Mouse (Mus musculus) liver, embryonic 14.5 days (tissue): ENCODE results near the gene Sec62. TPM values are rescaled to one million over a fixed set of nuclear protein-coding genes. Genes with fewer than 3 reads are reported as not detected.

Source experiments
- ATAC-seq: fragments of 200-750 bp; cut with Nextera tagmentation; 2 replicates; pipeline ENCODE4 v1.8.0; 2017; ENCODE audit warnings: moderate number of reproducible peaks, mild to moderate bottlenecking, moderate library complexity; ENCODE audit not compliant: insufficient read depth
- DNase-seq, 3 experiments: peaks; one replicate each; pipeline ENCODE4 v3.0.0-alpha.2; 2012 to 2013; ENCODE audit warnings: low read depth in 3 of 3, low spot score in 3 of 3
- H3K27ac ChIP-seq: fragments of 300-500 bp; sonication (generic); 2 replicates; pipeline ENCODE4 v1.5.1; 2014; ENCODE audit warnings: moderate library complexity, mild to moderate bottlenecking, control low read depth, inconsistent platforms
- H3K27me3 ChIP-seq: fragments of 300-500 bp; sonication (generic); 2 replicates; pipeline ENCODE4 v1.6.1; 2014; ENCODE audit warnings: mild to moderate bottlenecking, low read length, moderate library complexity; ENCODE audit not compliant: control insufficient read depth, insufficient read depth
- H3K36me3 ChIP-seq: fragments of 300-500 bp; sonication (generic); replicated peaks from 2 replicates; pipeline ENCODE4 v1.6.1; 2014; ENCODE audit warnings: low read depth; ENCODE audit not compliant: control insufficient read depth, insufficient read depth
- H3K4me1 ChIP-seq, 2 experiments: fragments of 200-500 bp in 1 of 2; fragments of 300-500 bp in 1 of 2; sonication (generic) in 1 of 2; replicated peaks; 2 replicates each; pipeline ENCODE4 v1.6.1; 2012 to 2014; ENCODE audit warnings: antibody characterized with exemption in 1 of 2, inconsistent platforms in 1 of 2, low read length in 1 of 2; ENCODE audit not compliant: control insufficient read depth in 2 of 2, insufficient read depth in 2 of 2
- H3K4me2 ChIP-seq: fragments of 300-500 bp; sonication (generic); 2 replicates; pipeline ENCODE4 v1.6.1; 2014; ENCODE audit warnings: low read depth, mild to moderate bottlenecking, control low read depth, moderate library complexity
- H3K4me3 ChIP-seq, 2 experiments: fragments of 200-500 bp in 1 of 2; fragments of 300-500 bp in 1 of 2; sonication (generic) in 1 of 2; 2 replicates each; pipeline ENCODE4 v1.5.1; 2012 to 2014; ENCODE audit warnings: low read depth in 2 of 2, low read length in 2 of 2, mild to moderate bottlenecking in 2 of 2, control low read depth in 1 of 2, inconsistent platforms in 1 of 2, moderate library complexity in 1 of 2; ENCODE audit not compliant: insufficient read depth in 1 of 2
- H3K9ac ChIP-seq: fragments of 300-500 bp; sonication (generic); replicated peaks from 2 replicates; pipeline ENCODE4 v1.6.1; 2014; ENCODE audit warnings: mild to moderate bottlenecking, control low read depth, moderate library complexity
- H3K9me3 ChIP-seq: fragments of 300-500 bp; sonication (generic); 2 replicates; pipeline ENCODE4 v1.6.1; 2016; ENCODE audit warnings: low read length, mixed read lengths; ENCODE audit not compliant: control insufficient read depth
- CTCF ChIP-seq: IDR thresholded peaks from 2 replicates; pipeline ENCODE4 v1.5.1; 2016; ENCODE audit warnings: antibody characterized with exemption, low read depth, control low read depth
- EP300 ChIP-seq: IDR thresholded peaks from 2 replicates; pipeline ENCODE4 v1.6.1; 2016; ENCODE audit warnings: antibody characterized with exemption, low read depth
- WGBS: fragments of 180-500 bp; shearing (Covaris S2); extraction: QIAGEN DNeasy Blood & Tissue Kit; methylation state at CpG from one replicate; pipeline ENCODE4 v1.1.7; 2014; ENCODE audit not compliant: insufficient replicate concordance; 5-methylcytosine and 5-hydroxymethylcytosine counted together
- polyA plus RNA-seq, 2 experiments: library from polyadenylated mRNA; depleted of rRNA in 1 of 2; stranded (reverse) in 1 of 2; unstranded in 1 of 2; fragments of >200 nt; fragmentation: Nextera tagmentation in 1 of 2; extraction: Ambion mirVana in 1 of 2; gene quantifications; 2 replicates each; pipeline versions ENCODE4 v1.2.1 to v1.2.3; 2012 to 2014

Gene Sec62
- polyA plus RNA-seq, 2 experiments = 24.4 to 57.8 TPM

DNA sequence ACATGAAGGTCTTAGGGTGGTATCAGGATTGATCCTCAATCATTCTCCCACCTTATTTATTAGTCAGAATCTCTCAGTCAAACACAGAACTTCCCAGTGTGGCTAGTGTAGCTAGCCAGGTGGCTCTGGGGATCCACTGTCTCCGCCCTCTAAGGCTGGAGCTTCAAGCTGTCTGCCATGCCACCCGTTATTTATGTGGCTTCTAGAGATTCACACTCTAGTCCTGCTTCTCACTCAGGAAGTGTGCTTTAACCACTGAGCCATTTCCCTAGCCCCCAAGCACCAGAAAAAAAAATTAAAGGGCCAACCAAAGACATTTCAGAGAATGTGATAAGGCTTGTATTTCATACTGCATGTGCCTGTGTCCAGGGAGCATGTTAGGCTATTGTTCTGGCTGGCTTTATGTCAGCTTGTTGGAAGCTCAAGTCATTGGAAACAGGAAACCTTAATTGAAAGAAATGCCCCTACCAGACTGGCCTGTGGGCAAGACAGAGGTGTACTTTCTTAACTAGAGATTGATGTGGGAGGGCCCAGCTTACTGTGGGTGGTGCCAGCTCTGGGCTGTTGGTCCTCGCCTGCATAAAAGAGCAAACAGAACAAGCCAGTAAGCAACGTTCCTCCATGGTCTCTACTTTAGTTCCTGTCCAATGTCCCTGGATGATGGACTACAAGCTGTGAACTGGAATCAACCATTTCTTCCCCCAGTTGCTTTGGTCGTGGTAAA lies 71.2 kb downstream of the Sec62 start:
- Histone ChIP-seq H3K27me3 (no peaks in the 10 kb centered on the region), H3K9ac (no peak overlapping the region), H3K4me3 (no peak overlapping the region), H3K36me3 (no peaks in the 10 kb centered on the region), H3K4me2 (no peak overlapping the region), H3K27ac (no peak overlapping the region), H3K9me3 (no peaks in the 10 kb centered on the region), H3K4me1 (peaks cover 0 to 3% of the 10 kb centered on the region in 2 experiments; a peak in 1 of 4 replicates)
- DNase-seq (no peak), ATAC-seq (no peak)
- WGBS = 34% methylated on average over 5 of the region's 5 CpGs
- TF ChIP-seq EP300 (no peak), CTCF (no peak)

DNA sequence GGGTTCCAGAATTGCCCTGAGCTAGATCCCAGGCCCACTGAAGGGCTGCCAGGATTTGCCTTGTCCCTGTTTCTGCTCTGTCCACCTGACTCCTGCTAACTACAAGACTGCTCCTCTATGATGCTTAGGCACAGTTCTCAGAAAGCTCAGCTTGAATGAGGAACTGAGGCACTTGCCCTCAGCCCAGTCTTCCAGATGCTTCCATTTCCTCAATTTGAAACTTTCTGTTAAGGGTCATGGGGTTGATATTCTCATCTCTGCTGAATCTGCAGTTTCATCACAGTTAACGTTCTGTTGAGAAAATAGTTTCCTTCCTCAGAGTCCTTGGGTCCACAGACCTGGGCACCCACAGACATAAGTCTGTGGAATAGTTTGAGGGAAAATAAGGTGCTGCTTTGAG lies 72.0 kb downstream of the Sec62 start:
- H3K9ac ChIP-seq = no peak overlapping the region
- H3K27me3 ChIP-seq = no peaks in the 10 kb centered on the region
- no peak overlapping the region for H3K27ac ChIP-seq
- no peaks in the 10 kb centered on the region for H3K9me3 ChIP-seq
- DNase-seq (no peak), ATAC-seq (no peak)
- peaks cover 0 to 3% of the 10 kb centered on the region in 2 experiments; a peak in 1 of 4 replicates for H3K4me1 ChIP-seq
- 16% methylated on average over 1 of the region's 1 CpGs for WGBS
- H3K4me3 ChIP-seq = no peak overlapping the region
- TF ChIP-seq CTCF (no peak), EP300 (no peak)
- no peak overlapping the region for H3K4me2 ChIP-seq
- no peaks in the 10 kb centered on the region for H3K36me3 ChIP-seq

DNA sequence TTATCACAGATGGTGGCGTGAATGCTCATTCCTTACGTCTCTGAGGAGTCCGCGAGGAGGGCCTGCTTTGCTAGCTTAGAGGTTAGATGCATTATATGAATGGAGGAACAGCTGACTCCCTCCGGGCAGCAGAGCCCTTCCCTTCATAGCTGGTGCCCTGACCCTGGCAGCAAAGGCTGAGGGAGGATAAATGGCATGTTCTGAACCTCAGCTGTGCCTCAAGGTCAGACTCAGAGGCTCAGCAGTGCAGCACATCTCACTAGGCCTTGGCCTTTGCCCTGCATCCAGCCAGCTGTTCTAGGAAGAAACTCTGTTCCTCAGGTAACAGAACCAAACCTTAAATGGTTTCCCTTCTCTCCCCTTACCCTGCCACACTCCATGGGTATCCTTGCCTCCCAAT lies 75.5 kb downstream of the Sec62 start:
- TF ChIP-seq CTCF (no peak), EP300 (no peak)
- 69% methylated on average over 5 of the region's 5 CpGs for WGBS

DNA sequence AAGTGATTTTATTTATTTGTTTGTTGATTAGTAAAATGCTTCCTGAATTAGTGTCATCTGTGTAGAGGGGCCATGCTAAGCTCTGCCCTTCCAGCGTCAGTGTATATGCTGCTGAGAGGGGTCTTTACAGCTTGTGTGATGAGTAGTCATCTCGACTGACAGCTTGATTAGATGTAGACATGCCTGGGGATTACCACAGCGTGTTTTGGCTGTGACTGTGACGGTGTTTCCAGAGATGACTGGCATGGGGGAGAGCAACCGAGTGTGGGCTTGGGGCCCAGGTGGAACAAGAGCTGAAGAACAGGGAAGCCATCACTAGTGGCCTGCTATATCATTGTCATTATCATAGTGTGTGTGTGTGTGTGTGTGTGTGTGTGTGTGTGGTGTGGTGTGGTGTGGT lies 76.0 kb downstream of the Sec62 start:
- Histone ChIP-seq H3K4me2 (no peak overlapping the region), H3K27ac (no peak overlapping the region), H3K36me3 (no peaks in the 10 kb centered on the region), H3K4me1 (peaks cover 0 to 3% of the 10 kb centered on the region in 2 experiments; a peak in 1 of 4 replicates), H3K9ac (no peak overlapping the region), H3K27me3 (no peaks in the 10 kb centered on the region), H3K9me3 (no peaks in the 10 kb centered on the region), H3K4me3 (no peak overlapping the region)
- ATAC-seq (no peak), DNase-seq (no peak)
- no peak for TF ChIP-seq CTCF
- no peak for TF ChIP-seq EP300
- 55% methylated on average over 5 of the region's 5 CpGs for WGBS

More for the DNA sequence above, 75.5 kb downstream of the Sec62 start:
- Histone ChIP-seq H3K27me3 (no peaks in the 10 kb centered on the region), H3K27ac (no peak overlapping the region), H3K4me3 (no peak overlapping the region), H3K9me3 (no peaks in the 10 kb centered on the region), H3K9ac (no peak overlapping the region), H3K4me1 (peaks cover 0 to 3% of the 10 kb centered on the region in 2 experiments; a peak in 1 of 4 replicates), H3K4me2 (no peak overlapping the region), H3K36me3 (no peaks in the 10 kb centered on the region)
- ATAC-seq = no peak
- DNase-seq = no peak

DNA sequence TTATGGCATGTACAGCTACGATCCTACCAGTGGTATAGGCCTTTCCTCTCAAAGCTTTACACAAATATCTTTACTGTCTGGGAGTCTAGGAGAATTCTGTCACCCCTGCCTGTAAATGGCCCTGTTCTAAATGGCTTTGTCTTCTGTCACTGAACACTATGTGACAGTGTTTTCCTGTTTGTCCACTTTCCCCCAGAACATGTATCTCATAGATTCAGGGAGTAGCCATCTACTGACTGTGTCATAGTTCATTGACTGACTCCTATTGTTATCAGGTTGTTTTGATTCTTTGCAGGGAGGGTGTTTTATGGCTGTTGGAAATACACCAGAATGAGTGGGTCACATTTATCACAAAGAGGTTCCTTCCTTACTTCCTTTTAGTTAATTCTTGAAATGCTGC lies 77.3 kb downstream of the Sec62 start:
- Histone ChIP-seq H3K27me3 (no peaks in the 10 kb centered on the region), H3K4me1 (peaks cover 0 to 1% of the 10 kb centered on the region in 2 experiments; a peak in 1 of 4 replicates), H3K9me3 (no peaks in the 10 kb centered on the region), H3K4me2 (no peak overlapping the region), H3K36me3 (no peaks in the 10 kb centered on the region), H3K27ac (no peak overlapping the region), H3K4me3 (no peak overlapping the region), H3K9ac (no peak overlapping the region)
- ATAC-seq (no peak), DNase-seq (no peak)
- WGBS = 58% methylated on average over 1 of the region's 1 CpGs
- TF ChIP-seq EP300 (no peak), CTCF (no peak)

Other genes starting within 250 kb of the Sec62 start
- 0.56 and 0.75 TPM in 2 replicates for gene Mecom, start 244.9 kb upstream of the Sec62 start, polyA plus RNA-seq (2012; rRNA removed)
- gene Mecom, start 244.9 kb upstream of the Sec62 start, polyA plus RNA-seq (2014; fragmentation: Nextera tagmentation; extraction: Ambion mirVana) = 0.66 and 0.67 TPM in 2 replicates
- gene Actrt3, start 192.9 kb upstream of the Sec62 start, polyA plus RNA-seq (2012; rRNA removed) = not detected in 2 replicates
- not detected in 2 replicates for gene Actrt3, start 192.9 kb upstream of the Sec62 start, polyA plus RNA-seq (2014; fragmentation: Nextera tagmentation; extraction: Ambion mirVana)
- gene Mynn, start 190.8 kb upstream of the Sec62 start, polyA plus RNA-seq (2012; rRNA removed) = 3.5 and 5.8 TPM in 2 replicates
- gene Mynn, start 190.8 kb upstream of the Sec62 start, polyA plus RNA-seq (2014; fragmentation: Nextera tagmentation; extraction: Ambion mirVana) = 10.7 and 13.2 TPM in 2 replicates
- not detected in 2 replicates for gene Lrriq4, start 148.4 kb upstream of the Sec62 start, polyA plus RNA-seq (2012; rRNA removed)
- gene Lrriq4, start 148.4 kb upstream of the Sec62 start, polyA plus RNA-seq (2014; fragmentation: Nextera tagmentation; extraction: Ambion mirVana) = not detected in 2 replicates
- gene Lrrc34, start 145.0 kb upstream of the Sec62 start, polyA plus RNA-seq (2012; rRNA removed) = 0.02 TPM in 1 of 2 replicates, not detected in the other
- 0.09 TPM in 1 of 2 replicates, not detected in the other for gene Lrrc34, start 145.0 kb upstream of the Sec62 start, polyA plus RNA-seq (2014; fragmentation: Nextera tagmentation; extraction: Ambion mirVana)
- gene Lrrc31, start 93.0 kb upstream of the Sec62 start, polyA plus RNA-seq (2012; rRNA removed) = 0.02 TPM in 1 of 2 replicates, not detected in the other
- gene Lrrc31, start 93.0 kb upstream of the Sec62 start, polyA plus RNA-seq (2014; fragmentation: Nextera tagmentation; extraction: Ambion mirVana) = not detected in 2 replicates
- 0.02 and 0.07 TPM in 2 replicates for gene Samd7, start 46.6 kb upstream of the Sec62 start, polyA plus RNA-seq (2012; rRNA removed)
- 0.04 TPM in 1 of 2 replicates, not detected in the other for gene Samd7, start 46.6 kb upstream of the Sec62 start, polyA plus RNA-seq (2014; fragmentation: Nextera tagmentation; extraction: Ambion mirVana)
- 1.4 and 1.5 TPM in 2 replicates for gene Gpr160, start 63.1 kb downstream of the Sec62 start, polyA plus RNA-seq (2012; rRNA removed)
- gene Gpr160, start 63.1 kb downstream of the Sec62 start, polyA plus RNA-seq (2014; fragmentation: Nextera tagmentation; extraction: Ambion mirVana) = 2.5 and 4.8 TPM in 2 replicates
- 2.6 and 2.9 TPM in 2 replicates for gene Phc3, start 176.5 kb downstream of the Sec62 start, polyA plus RNA-seq (2012; rRNA removed)
- 1.5 and 1.9 TPM in 2 replicates for gene Phc3, start 176.5 kb downstream of the Sec62 start, polyA plus RNA-seq (2014; fragmentation: Nextera tagmentation; extraction: Ambion mirVana)
- 3.4 and 4.6 TPM in 2 replicates for gene Prkci, start 202.9 kb downstream of the Sec62 start, polyA plus RNA-seq (2012; rRNA removed)
- gene Prkci, start 202.9 kb downstream of the Sec62 start, polyA plus RNA-seq (2014; fragmentation: Nextera tagmentation; extraction: Ambion mirVana) = 5.1 and 5.3 TPM in 2 replicates